Mouse (Mus musculus): ENCODE measurements at regions not wholly inside any gene's neighbourhood (a gene's known extent, or its start where the extent isn't known, plus 50 kb on each side); places are given as distances from the start of the nearest gene placed in this dataset.

GRCm38 (mm10) chr3:133818966-133819700 lies 274.2 kb upstream of the Tet2 start:
- no peak overlapping the region for H3K4me2 ChIP-seq
- WGBS = 89% methylated on average over 4 of the region's 4 CpGs
- H3K27ac ChIP-seq (replicated peaks) = no peak overlapping the region
- no peak overlapping the region for H3K4me3 ChIP-seq
- H3K9me3 ChIP-seq = no peaks in the 10 kb centered on the region
- no peaks in the 10 kb centered on the region for H3K36me3 ChIP-seq
- ATAC-seq (ENCODE audit: low FRiP score, low read depth) = no peak
- no peaks in the 10 kb centered on the region for H3K27me3 ChIP-seq
- H3K4me1 ChIP-seq (replicated peaks) = no peaks in the 10 kb centered on the region
- H3K9ac ChIP-seq = no peak overlapping the region

GRCm38 (mm10) chr3:133833739-133834391 lies 288.9 kb upstream of the Tet2 start:
- H3K27me3 ChIP-seq = no peaks in the 10 kb centered on the region

GRCm38 (mm10) chr3:133834459-133834858 lies 289.5 kb upstream of the Tet2 start:
- 82% methylated on average over 3 of the region's 3 CpGs for WGBS
- no peak overlapping the region for H3K9ac ChIP-seq
- no peaks in the 10 kb centered on the region for H3K36me3 ChIP-seq
- no peaks in the 10 kb centered on the region for H3K9me3 ChIP-seq
- no peak for ATAC-seq (ENCODE audit: low FRiP score, low read depth)
- H3K27ac ChIP-seq (replicated peaks) = no peak overlapping the region
- H3K4me3 ChIP-seq = no peak overlapping the region
- no peaks in the 10 kb centered on the region for H3K4me1 ChIP-seq (replicated peaks)
- no peaks in the 10 kb centered on the region for H3K27me3 ChIP-seq
- no peak overlapping the region for H3K4me2 ChIP-seq

More at GRCm38 (mm10) chr3:133833739-133834391, 288.9 kb upstream of the Tet2 start:
- Histone ChIP-seq H3K36me3 (no peaks in the 10 kb centered on the region), H3K27ac (replicated peaks) (no peak overlapping the region), H3K4me2 (no peak overlapping the region), H3K9me3 (no peaks in the 10 kb centered on the region), H3K4me1 (replicated peaks) (no peaks in the 10 kb centered on the region), H3K9ac (no peak overlapping the region), H3K4me3 (no peak overlapping the region)
- 89% methylated on average over 2 of the region's 2 CpGs for WGBS
- ATAC-seq (ENCODE audit: low FRiP score, low read depth) = no peak

GRCm38 (mm10) chr3:133846301-133846700 lies 301.4 kb upstream of the Tet2 start:
- Histone ChIP-seq H3K36me3 (no peaks in the 10 kb centered on the region), H3K9ac (no peak overlapping the region), H3K27me3 (no peaks in the 10 kb centered on the region), H3K4me1 (replicated peaks) (no peaks in the 10 kb centered on the region), H3K4me3 (no peak overlapping the region), H3K27ac (replicated peaks) (no peak overlapping the region), H3K9me3 (no peaks in the 10 kb centered on the region), H3K4me2 (no peak overlapping the region)
- no peak for ATAC-seq (ENCODE audit: low FRiP score, low read depth)

- WGBS = 93% methylated on average over 2 of the region's 2 CpGs
- ATAC-seq (ENCODE audit: low FRiP score, low read depth) = no peak
These were observed 329.4 kb upstream of the Tet2 start for GRCm38 (mm10) chr3:133874383-133874782.

GRCm38 (mm10) chr3:133876439-133877072 lies 331.6 kb upstream of the Tet2 start:
- Histone ChIP-seq H3K9ac (peak overlapping the region; percentile 26; the same call in 1 of the 2 replicates), H3K4me1 (replicated peaks) (peaks cover 11% of the 10 kb centered on the region), H3K9me3 (no peaks in the 10 kb centered on the region), H3K27ac (replicated peaks) (peak overlapping the region; percentile 78), H3K27me3 (no peaks in the 10 kb centered on the region), H3K4me3 (peak overlapping the region; percentile 21), H3K4me2 (peak overlapping the region; percentile 55), H3K36me3 (no peaks in the 10 kb centered on the region)
- peak; percentile 92 for ATAC-seq (ENCODE audit: low FRiP score, low read depth)
- WGBS = 10% methylated on average over 13 of the region's 13 CpGs

More at GRCm38 (mm10) chr3:133874383-133874782, 329.4 kb upstream of the Tet2 start:
- H3K9me3 ChIP-seq = no peaks in the 10 kb centered on the region
- no peak overlapping the region for H3K9ac ChIP-seq
- no peaks in the 10 kb centered on the region for H3K27me3 ChIP-seq
- H3K27ac ChIP-seq (replicated peaks) = no peak overlapping the region
- H3K4me2 ChIP-seq = no peak overlapping the region
- peaks cover 11% of the 10 kb centered on the region for H3K4me1 ChIP-seq (replicated peaks)
- no peaks in the 10 kb centered on the region for H3K36me3 ChIP-seq
- no peak overlapping the region for H3K4me3 ChIP-seq

GRCm38 (mm10) chr3:133877310-133877709 lies 332.4 kb upstream of the Tet2 start:
- peak overlapping the region; percentile 78 for H3K27ac ChIP-seq (replicated peaks)
- H3K36me3 ChIP-seq = no peaks in the 10 kb centered on the region
- H3K27me3 ChIP-seq = no peaks in the 10 kb centered on the region
- peak overlapping the region; percentile 55 for H3K4me2 ChIP-seq
- H3K4me1 ChIP-seq (replicated peaks) = peaks cover 11% of the 10 kb centered on the region
- WGBS = 30% methylated on average over 5 of the region's 5 CpGs
- H3K9me3 ChIP-seq = no peaks in the 10 kb centered on the region
- no peak overlapping the region; the same call in 1 of the 2 replicates for H3K4me3 ChIP-seq
- H3K9ac ChIP-seq = 0 out of 2 replicates have a peak overlapping the region, but pooled peaks have one; percentile 26
- peak; percentile 47; the same call in 1 of the 2 replicates for ATAC-seq (ENCODE audit: low FRiP score, low read depth)

- peaks cover 11% of the 10 kb centered on the region for H3K4me1 ChIP-seq (replicated peaks)
- no peak overlapping the region for H3K4me2 ChIP-seq
- H3K27ac ChIP-seq (replicated peaks) = no peak overlapping the region
- no peak for ATAC-seq (ENCODE audit: low FRiP score, low read depth)
- no peaks in the 10 kb centered on the region for H3K9me3 ChIP-seq
- no peaks in the 10 kb centered on the region for H3K36me3 ChIP-seq
- H3K9ac ChIP-seq = no peak overlapping the region
- 52% methylated on average over 1 of the region's 1 CpGs for WGBS
- H3K27me3 ChIP-seq = no peaks in the 10 kb centered on the region
- H3K4me3 ChIP-seq = no peak overlapping the region
These were observed 335.7 kb upstream of the Tet2 start for GRCm38 (mm10) chr3:133880626-133881025.

GRCm38 (mm10) chr3:133901931-133902330 lies 334.4 kb upstream of the Cxxc4 start:
- Histone ChIP-seq H3K36me3 (no peaks in the 10 kb centered on the region), H3K27me3 (no peaks in the 10 kb centered on the region), H3K4me3 (no peak overlapping the region), H3K9me3 (no peaks in the 10 kb centered on the region), H3K4me2 (no peak overlapping the region), H3K9ac (no peak overlapping the region), H3K4me1 (replicated peaks) (no peaks in the 10 kb centered on the region), H3K27ac (replicated peaks) (no peak overlapping the region)
- 82% methylated on average over 3 of the region's 3 CpGs for WGBS
- no peak for ATAC-seq (ENCODE audit: low FRiP score, low read depth)

GRCm38 (mm10) chr3:133922200-133922599 lies 314.1 kb upstream of the Cxxc4 start:
- no peak overlapping the region for H3K4me2 ChIP-seq
- H3K4me3 ChIP-seq = no peak overlapping the region
- no peak for ATAC-seq (ENCODE audit: low FRiP score, low read depth)
- no peak overlapping the region for H3K9ac ChIP-seq
- no peaks in the 10 kb centered on the region for H3K9me3 ChIP-seq
- H3K27ac ChIP-seq (replicated peaks) = no peak overlapping the region
- H3K36me3 ChIP-seq = no peaks in the 10 kb centered on the region
- no peaks in the 10 kb centered on the region for H3K27me3 ChIP-seq
- no peaks in the 10 kb centered on the region for H3K4me1 ChIP-seq (replicated peaks)

GRCm38 (mm10) chr3:133965322-133965721 lies 271.0 kb upstream of the Cxxc4 start:
- no peaks in the 10 kb centered on the region for H3K9me3 ChIP-seq
- no peaks in the 10 kb centered on the region for H3K4me1 ChIP-seq (replicated peaks)
- no peak overlapping the region for H3K4me3 ChIP-seq
- whole genome bisulfite sequencing = 93% methylated on average over 2 of the region's 2 CpGs
- ATAC-seq (ENCODE audit: low FRiP score, low read depth) = no peak
- no peaks in the 10 kb centered on the region for H3K36me3 ChIP-seq
- H3K9ac ChIP-seq = no peak overlapping the region
- no peaks in the 10 kb centered on the region for H3K27me3 ChIP-seq
- no peak overlapping the region for H3K27ac ChIP-seq (replicated peaks)
- no peak overlapping the region for H3K4me2 ChIP-seq

- Histone ChIP-seq H3K4me2 (no peak overlapping the region), H3K9me3 (no peaks in the 10 kb centered on the region), H3K9ac (no peak overlapping the region), H3K27ac (replicated peaks) (no peak overlapping the region), H3K4me3 (no peak overlapping the region), H3K4me1 (replicated peaks) (no peaks in the 10 kb centered on the region), H3K27me3 (no peaks in the 10 kb centered on the region), H3K36me3 (no peaks in the 10 kb centered on the region)
- ATAC-seq (ENCODE audit: low FRiP score, low read depth) = no peak
- 72% methylated on average over 6 of the region's 6 CpGs for WGBS
These were observed 268.1 kb upstream of the Cxxc4 start for GRCm38 (mm10) chr3:133968176-133968575.
